Mouse (Mus musculus) liver, embryonic 16.5 days (tissue): ENCODE results near the gene 6030458C11Rik. TPM values are rescaled to one million over a fixed set of nuclear protein-coding genes. Genes with fewer than 3 reads are reported as not detected.

Experiments
- ATAC-seq: fragments of 200-750 bp; cut with Nextera tagmentation; 2 replicates; pipeline ENCODE4 v1.8.0; 2017; ENCODE audit warnings: low read depth, mild to moderate bottlenecking, moderate number of reproducible peaks, moderate library complexity
- H3K27ac ChIP-seq: fragments of 300-500 bp; sonication (generic); 2 replicates; pipeline ENCODE4 v1.5.1; 2014; ENCODE audit warnings: mild to moderate bottlenecking, low read length
- H3K27me3 ChIP-seq: fragments of 300-500 bp; sonication (generic); 2 replicates; pipeline ENCODE4 v1.6.1; 2014; ENCODE audit warnings: low read depth, low read length, mixed read lengths; ENCODE audit not compliant: control insufficient read depth, insufficient read depth
- H3K36me3 ChIP-seq: fragments of 300-500 bp; sonication (generic); 2 replicates; pipeline ENCODE4 v1.6.1; 2014; ENCODE audit warnings: mild to moderate bottlenecking; ENCODE audit not compliant: control insufficient read depth, insufficient read depth
- H3K4me1 ChIP-seq: fragments of 300-500 bp; sonication (generic); 2 replicates; pipeline ENCODE4 v1.6.1; 2014; ENCODE audit warnings: low read depth, low read length, mixed read lengths; ENCODE audit not compliant: control insufficient read depth
- H3K4me2 ChIP-seq: fragments of 300-500 bp; sonication (generic); 2 replicates; pipeline ENCODE4 v1.6.1; 2014; ENCODE audit warnings: low read depth, low read length, mixed read lengths
- H3K4me3 ChIP-seq: fragments of 300-500 bp; sonication (generic); 2 replicates; pipeline ENCODE4 v1.5.1; 2014; ENCODE audit warnings: low read depth, mild to moderate bottlenecking, low read length
- H3K9ac ChIP-seq: fragments of 300-500 bp; sonication (generic); 2 replicates; pipeline ENCODE4 v1.6.1; 2014; ENCODE audit warnings: low read depth, low read length
- H3K9me3 ChIP-seq: fragments of 300-500 bp; sonication (generic); replicated peaks from 2 replicates; pipeline ENCODE4 v1.6.1; 2016; ENCODE audit warnings: low read length; ENCODE audit not compliant: control insufficient read depth
- WGBS: fragments of 180-500 bp; shearing (Covaris S2); extraction: QIAGEN DNeasy Blood & Tissue Kit; methylation state at CpG from one replicate; pipeline ENCODE4 v1.1.7; 2014; ENCODE audit not compliant: insufficient replicate concordance; 5-methylcytosine and 5-hydroxymethylcytosine counted together
- polyA plus RNA-seq: library from polyadenylated mRNA; unstranded; fragments of >200 nt; fragmentation: Nextera tagmentation; extraction: Ambion mirVana; gene quantifications from 2 replicates; pipeline ENCODE4 v1.2.1, GENCODE M21; 2015

The 6030458C11Rik gene
- 24.0 and 25.1 TPM in 2 replicates for polyA plus RNA-seq

DNA sequence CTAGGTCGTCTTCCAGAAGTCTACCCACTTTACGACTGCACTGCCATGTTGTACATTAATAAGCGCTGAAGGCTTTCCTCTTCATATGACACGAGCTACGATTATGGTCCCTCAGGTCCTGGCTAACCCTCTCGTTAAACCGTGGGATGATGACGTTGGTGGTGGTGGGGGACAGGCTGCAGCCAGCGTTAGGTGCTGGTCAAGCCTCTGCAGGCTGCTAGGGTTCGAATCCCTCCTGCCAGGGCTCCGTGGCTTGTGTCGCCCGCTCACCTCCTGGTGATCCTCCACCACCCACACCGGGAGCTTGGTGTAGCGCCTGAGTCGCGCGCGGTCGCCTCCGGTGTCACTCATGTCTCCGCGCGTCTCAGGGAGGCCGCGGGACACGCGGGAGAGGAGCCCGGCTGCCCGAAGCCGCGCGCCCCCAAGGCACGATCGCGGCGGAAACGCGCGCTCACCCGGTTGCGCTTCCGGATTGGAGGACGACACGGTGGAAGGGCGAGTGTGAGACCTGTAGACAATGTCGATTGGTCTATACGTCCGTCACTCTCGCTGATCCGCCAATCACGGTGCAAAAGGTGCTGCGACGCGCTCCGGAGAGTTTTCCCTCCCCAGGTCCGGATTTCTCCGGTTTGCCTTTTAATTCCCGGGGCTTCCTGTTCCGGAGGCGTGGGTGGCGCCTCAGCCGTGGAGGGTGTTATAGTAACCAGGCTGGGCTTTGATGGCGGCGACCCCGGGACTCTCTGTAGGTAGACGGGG lies at the start of gene 6030458C11Rik, which contains the start of gene Drosha:
TSS of gene 6030458C11Rik (minus strand) at position 453 of the 756 bp plus-strand sequence.
TSS of gene Drosha (plus strand) at position 619 of the 756 bp plus-strand sequence.
- no peaks in the 10 kb centered on the region for H3K27me3 ChIP-seq
- peak within 1 kb of the TSS; percentile 92 for H3K9ac ChIP-seq
- H3K4me3 ChIP-seq: peak within 1 kb of the TSS; percentile 88
- no peaks in the 10 kb centered on the region for H3K9me3 ChIP-seq
- ATAC-seq: peak; percentile 98
- peaks cover 19% of the 10 kb centered on the region for H3K36me3 ChIP-seq
- peak within 1 kb of the TSS; percentile 82 for H3K4me2 ChIP-seq
- peak within 1 kb of the TSS; percentile 92 for H3K27ac ChIP-seq
- peaks cover 29% of the 10 kb centered on the region for H3K4me1 ChIP-seq
- under 1% methylated on average over 67 of the region's 67 CpGs for WGBS

GRCm38 (mm10) chr15:12867269-12867668 lies 42.8 kb upstream of the 6030458C11Rik start:
- peaks cover 9% of the 10 kb centered on the region for H3K36me3 ChIP-seq

GRCm38 (mm10) chr15:12865595-12866314 lies 41.3 kb upstream of the 6030458C11Rik start:
- Histone ChIP-seq H3K36me3 (peaks cover 18% of the 10 kb centered on the region), H3K4me3 (no peak overlapping the region), H3K27ac (no peak overlapping the region), H3K4me2 (no peak overlapping the region), H3K27me3 (no peaks in the 10 kb centered on the region), H3K4me1 (no peaks in the 10 kb centered on the region), H3K9me3 (no peaks in the 10 kb centered on the region), H3K9ac (no peak overlapping the region)
- WGBS: 65% methylated on average over 7 of the region's 7 CpGs
- no peak for ATAC-seq

More at GRCm38 (mm10) chr15:12867269-12867668, 42.8 kb upstream of the 6030458C11Rik start:
- Histone ChIP-seq H3K4me2 (no peak overlapping the region), H3K4me3 (no peak overlapping the region), H3K27me3 (no peaks in the 10 kb centered on the region), H3K9me3 (no peaks in the 10 kb centered on the region), H3K4me1 (no peaks in the 10 kb centered on the region), H3K27ac (no peak overlapping the region), H3K9ac (no peak overlapping the region)
- no peak for ATAC-seq
- 42% methylated on average over 8 of the region's 8 CpGs for WGBS

DNA sequence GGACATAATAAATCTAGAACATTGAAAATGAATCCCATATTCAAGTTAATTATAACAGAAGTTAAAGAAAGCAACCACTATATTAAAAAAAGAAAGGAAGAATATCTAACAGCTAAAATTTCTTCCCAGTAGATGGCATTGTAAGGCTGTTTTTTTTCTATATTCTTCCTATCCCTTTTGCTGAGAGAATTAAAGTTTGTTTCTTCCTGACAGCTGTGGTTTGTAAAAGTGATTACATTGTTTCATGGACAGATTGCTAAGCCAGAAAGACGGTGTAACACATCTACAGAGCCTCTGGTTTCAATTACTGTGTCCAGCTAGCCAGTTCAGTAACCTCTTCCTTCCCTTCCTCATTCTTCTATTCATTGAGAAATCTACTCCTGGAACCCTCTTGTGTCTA lies 39.2 kb upstream of the 6030458C11Rik start:
- H3K27ac ChIP-seq: no peak overlapping the region
- ATAC-seq: no peak
- peaks cover under 1% of the 10 kb centered on the region for H3K4me1 ChIP-seq
- 54% methylated on average over 1 of the region's 1 CpGs for WGBS
- no peak overlapping the region for H3K4me3 ChIP-seq
- no peaks in the 10 kb centered on the region for H3K9me3 ChIP-seq
- H3K4me2 ChIP-seq: no peak overlapping the region
- H3K9ac ChIP-seq: no peak overlapping the region
- peaks cover 22% of the 10 kb centered on the region for H3K36me3 ChIP-seq
- no peaks in the 10 kb centered on the region for H3K27me3 ChIP-seq

GRCm38 (mm10) chr15:12862061-12862460 lies 37.6 kb upstream of the 6030458C11Rik start:
- H3K4me1 ChIP-seq: peaks cover 12% of the 10 kb centered on the region
- no peak overlapping the region for H3K4me3 ChIP-seq
- ATAC-seq: no peak
- no peak overlapping the region for H3K27ac ChIP-seq
- no peaks in the 10 kb centered on the region for H3K27me3 ChIP-seq
- H3K9me3 ChIP-seq: no peaks in the 10 kb centered on the region
- H3K9ac ChIP-seq: no peak overlapping the region
- 79% methylated on average over 3 of the region's 3 CpGs for WGBS
- no peak overlapping the region for H3K4me2 ChIP-seq
- H3K36me3 ChIP-seq: peaks cover 22% of the 10 kb centered on the region

- Histone ChIP-seq H3K36me3 (peaks cover 29% of the 10 kb centered on the region), H3K27ac (peak overlapping the region; percentile 64), H3K9me3 (no peaks in the 10 kb centered on the region), H3K4me2 (no peak overlapping the region; the same call in 1 of the 2 replicates), H3K4me3 (no peak overlapping the region), H3K9ac (0 out of 2 replicates have a peak overlapping the region, but pooled peaks have one; percentile 4), H3K4me1 (peaks cover 12% of the 10 kb centered on the region), H3K27me3 (no peaks in the 10 kb centered on the region)
- ATAC-seq: peak; percentile 68
- WGBS: 33% methylated on average over 3 of the region's 3 CpGs
Measured at GRCm38 (mm10) chr15:12858645-12859044, 34.2 kb upstream of the 6030458C11Rik start.

- ATAC-seq: peak; percentile 87
- peaks cover 26% of the 10 kb centered on the region for H3K36me3 ChIP-seq
Measured at GRCm38 (mm10) chr15:12857840-12858516, 33.5 kb upstream of the 6030458C11Rik start.

GRCm38 (mm10) chr15:12856780-12857179 lies 32.3 kb upstream of the 6030458C11Rik start:
- no peaks in the 10 kb centered on the region for H3K9me3 ChIP-seq
- no peak overlapping the region for H3K27ac ChIP-seq
- H3K4me2 ChIP-seq: no peak overlapping the region
- H3K27me3 ChIP-seq: no peaks in the 10 kb centered on the region
- H3K9ac ChIP-seq: no peak overlapping the region
- ATAC-seq: no peak
- peaks cover 28% of the 10 kb centered on the region for H3K36me3 ChIP-seq
- 81% methylated on average over 6 of the region's 6 CpGs for WGBS
- H3K4me3 ChIP-seq: no peak overlapping the region
- peaks cover 12% of the 10 kb centered on the region for H3K4me1 ChIP-seq

More at GRCm38 (mm10) chr15:12857840-12858516, 33.5 kb upstream of the 6030458C11Rik start:
- Histone ChIP-seq H3K9ac (no peak overlapping the region), H3K4me2 (no peak overlapping the region; the same call in 1 of the 2 replicates), H3K27ac (peak overlapping the region; percentile 64), H3K27me3 (no peaks in the 10 kb centered on the region), H3K4me3 (no peak overlapping the region), H3K9me3 (no peaks in the 10 kb centered on the region), H3K4me1 (peaks cover 12% of the 10 kb centered on the region)
- WGBS: 31% methylated on average over 12 of the region's 12 CpGs
